Mouse (Mus musculus): Measurements from ENCODE around the gene Pitpnc1. TPM values are rescaled to one million over a fixed set of nuclear protein-coding genes. Genes with fewer than 3 reads are reported as not detected.

Pitpnc1 gene
- polyA plus RNA-seq, 1 experiment from 2014 or later, result 26.8 TPM

GRCm38 (mm10) chr11:107238506-107238905 is 232.0 kb downstream of the Pitpnc1 start:
- WGBS, result 94% methylated on average over 6 of the region's 6 CpGs
- no peak for DNase-seq (ENCODE audit: low spot score)
- ATAC-seq (ENCODE audit: low FRiP score), result no peak

GRCm38 (mm10) chr11:107237532-107237931 is 233.0 kb downstream of the Pitpnc1 start:
- WGBS, result 92% methylated on average over 4 of the region's 4 CpGs
- ATAC-seq (ENCODE audit: low FRiP score), result no peak
- H3K27ac ChIP-seq (ENCODE audit: low read depth, low read length), result no peak overlapping the region
- DNase-seq (ENCODE audit: low spot score), result no peak
- no peaks in the 10 kb centered on the region for H3K27me3 ChIP-seq (ENCODE audit: control insufficient read depth, insufficient read depth, low read length)
- H3K9me3 ChIP-seq (ENCODE audit: control insufficient read depth, low read length), result no peaks in the 10 kb centered on the region
- H3K36me3 ChIP-seq (ENCODE audit: control insufficient read depth, insufficient read depth, low read length), result no peaks in the 10 kb centered on the region
- no peak overlapping the region for H3K4me3 ChIP-seq (ENCODE audit: low read depth, low read length)
- H3K4me1 ChIP-seq (replicated peaks; ENCODE audit: control insufficient read depth, insufficient read depth, low read length), result no peaks in the 10 kb centered on the region
- H3K9ac ChIP-seq (ENCODE audit: low read depth, low read length), result no peak overlapping the region
- H3K4me2 ChIP-seq (replicated peaks; ENCODE audit: low read depth, low read length), result no peak overlapping the region

More at GRCm38 (mm10) chr11:107238506-107238905, 232.0 kb downstream of the Pitpnc1 start:
- H3K9me3 ChIP-seq (ENCODE audit: control insufficient read depth, low read length), result no peaks in the 10 kb centered on the region
- no peaks in the 10 kb centered on the region for H3K4me1 ChIP-seq (replicated peaks; ENCODE audit: control insufficient read depth, insufficient read depth, low read length)
- H3K27me3 ChIP-seq (ENCODE audit: control insufficient read depth, insufficient read depth, low read length), result no peaks in the 10 kb centered on the region
- no peak overlapping the region for H3K4me2 ChIP-seq (replicated peaks; ENCODE audit: low read depth, low read length)
- no peak overlapping the region for H3K27ac ChIP-seq (ENCODE audit: low read depth, low read length)
- no peak overlapping the region for H3K9ac ChIP-seq (ENCODE audit: low read depth, low read length)
- H3K4me3 ChIP-seq (ENCODE audit: low read depth, low read length), result no peak overlapping the region
- H3K36me3 ChIP-seq (ENCODE audit: control insufficient read depth, insufficient read depth, low read length), result no peaks in the 10 kb centered on the region

- H3K4me2 ChIP-seq (replicated peaks; ENCODE audit: low read depth, low read length), result no peak overlapping the region
- no peak for DNase-seq (ENCODE audit: low spot score)
- H3K9me3 ChIP-seq (ENCODE audit: control insufficient read depth, low read length), result no peaks in the 10 kb centered on the region
- no peak for ATAC-seq (ENCODE audit: low FRiP score)
- no peaks in the 10 kb centered on the region for H3K27me3 ChIP-seq (ENCODE audit: control insufficient read depth, insufficient read depth, low read length)
- H3K36me3 ChIP-seq (ENCODE audit: control insufficient read depth, insufficient read depth, low read length), result no peaks in the 10 kb centered on the region
- H3K4me3 ChIP-seq (ENCODE audit: low read depth, low read length), result no peak overlapping the region
- H3K9ac ChIP-seq (ENCODE audit: low read depth, low read length), result no peak overlapping the region
- no peaks in the 10 kb centered on the region for H3K4me1 ChIP-seq (replicated peaks; ENCODE audit: control insufficient read depth, insufficient read depth, low read length)
- WGBS, result 93% methylated on average over 5 of the region's 5 CpGs
- H3K27ac ChIP-seq (ENCODE audit: low read depth, low read length), result no peak overlapping the region
Measured at GRCm38 (mm10) chr11:107233252-107233890, 237.1 kb downstream of the Pitpnc1 start.

GRCm38 (mm10) chr11:107230128-107230527 is 240.4 kb downstream of the Pitpnc1 start:
- H3K9ac ChIP-seq (ENCODE audit: low read depth, low read length), result no peak overlapping the region
- no peak overlapping the region for H3K4me2 ChIP-seq (replicated peaks; ENCODE audit: low read depth, low read length)
- H3K36me3 ChIP-seq (ENCODE audit: control insufficient read depth, insufficient read depth, low read length), result no peaks in the 10 kb centered on the region
- no peaks in the 10 kb centered on the region for H3K9me3 ChIP-seq (ENCODE audit: control insufficient read depth, low read length)
- H3K4me3 ChIP-seq (ENCODE audit: low read depth, low read length), result no peak overlapping the region
- no peak overlapping the region for H3K27ac ChIP-seq (ENCODE audit: low read depth, low read length)
- no peaks in the 10 kb centered on the region for H3K4me1 ChIP-seq (replicated peaks; ENCODE audit: control insufficient read depth, insufficient read depth, low read length)
- ATAC-seq (ENCODE audit: low FRiP score) (no peak), DNase-seq (ENCODE audit: low spot score) (no peak)
- 86% methylated on average over 10 of the region's 10 CpGs for WGBS
- no peaks in the 10 kb centered on the region for H3K27me3 ChIP-seq (ENCODE audit: control insufficient read depth, insufficient read depth, low read length)

- Histone ChIP-seq H3K27me3 (ENCODE audit: control insufficient read depth, insufficient read depth, low read length) (no peaks in the 10 kb centered on the region), H3K36me3 (ENCODE audit: control insufficient read depth, insufficient read depth, low read length) (no peaks in the 10 kb centered on the region), H3K4me1 (replicated peaks; ENCODE audit: control insufficient read depth, insufficient read depth, low read length) (no peaks in the 10 kb centered on the region), H3K9me3 (ENCODE audit: control insufficient read depth, low read length) (no peaks in the 10 kb centered on the region), H3K27ac (ENCODE audit: low read depth, low read length) (no peak overlapping the region), H3K4me2 (replicated peaks; ENCODE audit: low read depth, low read length) (no peak overlapping the region), H3K4me3 (ENCODE audit: low read depth, low read length) (no peak overlapping the region), H3K9ac (ENCODE audit: low read depth, low read length) (no peak overlapping the region)
- WGBS, result 90% methylated on average over 1 of the region's 1 CpGs
- ATAC-seq (ENCODE audit: low FRiP score) (no peak), DNase-seq (ENCODE audit: low spot score) (no peak)
Measured at GRCm38 (mm10) chr11:107226431-107226830, 244.1 kb downstream of the Pitpnc1 start.

GRCm38 (mm10) chr11:107226013-107226412 is 244.5 kb downstream of the Pitpnc1 start:
- Histone ChIP-seq H3K27ac (ENCODE audit: low read depth, low read length) (no peak overlapping the region), H3K4me2 (replicated peaks; ENCODE audit: low read depth, low read length) (no peak overlapping the region), H3K4me3 (ENCODE audit: low read depth, low read length) (no peak overlapping the region), H3K9me3 (ENCODE audit: control insufficient read depth, low read length) (no peaks in the 10 kb centered on the region), H3K9ac (ENCODE audit: low read depth, low read length) (no peak overlapping the region), H3K36me3 (ENCODE audit: control insufficient read depth, insufficient read depth, low read length) (no peaks in the 10 kb centered on the region), H3K27me3 (ENCODE audit: control insufficient read depth, insufficient read depth, low read length) (no peaks in the 10 kb centered on the region), H3K4me1 (replicated peaks; ENCODE audit: control insufficient read depth, insufficient read depth, low read length) (no peaks in the 10 kb centered on the region)
- no peak for DNase-seq (ENCODE audit: low spot score)
- no peak for ATAC-seq (ENCODE audit: low FRiP score)
- WGBS, result 94% methylated on average over 10 of the region's 10 CpGs

- Histone ChIP-seq H3K27ac (ENCODE audit: low read depth, low read length) (no peak overlapping the region), H3K4me1 (replicated peaks; ENCODE audit: control insufficient read depth, insufficient read depth, low read length) (no peaks in the 10 kb centered on the region), H3K27me3 (ENCODE audit: control insufficient read depth, insufficient read depth, low read length) (no peaks in the 10 kb centered on the region), H3K9ac (ENCODE audit: low read depth, low read length) (no peak overlapping the region), H3K9me3 (ENCODE audit: control insufficient read depth, low read length) (no peaks in the 10 kb centered on the region), H3K4me2 (replicated peaks; ENCODE audit: low read depth, low read length) (no peak overlapping the region), H3K36me3 (ENCODE audit: control insufficient read depth, insufficient read depth, low read length) (no peaks in the 10 kb centered on the region), H3K4me3 (ENCODE audit: low read depth, low read length) (no peak overlapping the region)
- DNase-seq (ENCODE audit: low spot score) (no peak), ATAC-seq (ENCODE audit: low FRiP score) (no peak)
- WGBS, result 88% methylated on average over 5 of the region's 5 CpGs
Measured at GRCm38 (mm10) chr11:107225301-107225700, 245.2 kb downstream of the Pitpnc1 start.

GRCm38 (mm10) chr11:107223667-107224214 is 246.8 kb downstream of the Pitpnc1 start:
- Histone ChIP-seq H3K9me3 (ENCODE audit: control insufficient read depth, low read length) (no peaks in the 10 kb centered on the region), H3K4me3 (ENCODE audit: low read depth, low read length) (no peak overlapping the region), H3K27me3 (ENCODE audit: control insufficient read depth, insufficient read depth, low read length) (no peaks in the 10 kb centered on the region), H3K9ac (ENCODE audit: low read depth, low read length) (no peak overlapping the region), H3K4me1 (replicated peaks; ENCODE audit: control insufficient read depth, insufficient read depth, low read length) (no peaks in the 10 kb centered on the region), H3K36me3 (ENCODE audit: control insufficient read depth, insufficient read depth, low read length) (no peaks in the 10 kb centered on the region), H3K4me2 (replicated peaks; ENCODE audit: low read depth, low read length) (no peak overlapping the region), H3K27ac (ENCODE audit: low read depth, low read length) (no peak overlapping the region)
- no peak for DNase-seq (ENCODE audit: low spot score)
- 74% methylated on average over 8 of the region's 8 CpGs for WGBS
- no peak for ATAC-seq (ENCODE audit: low FRiP score)

- Histone ChIP-seq H3K27me3 (ENCODE audit: control insufficient read depth, insufficient read depth, low read length) (no peaks in the 10 kb centered on the region), H3K9me3 (ENCODE audit: control insufficient read depth, low read length) (no peaks in the 10 kb centered on the region), H3K9ac (ENCODE audit: low read depth, low read length) (no peak overlapping the region), H3K4me3 (ENCODE audit: low read depth, low read length) (no peak overlapping the region), H3K4me1 (replicated peaks; ENCODE audit: control insufficient read depth, insufficient read depth, low read length) (no peaks in the 10 kb centered on the region), H3K27ac (ENCODE audit: low read depth, low read length) (no peak overlapping the region), H3K4me2 (replicated peaks; ENCODE audit: low read depth, low read length) (no peak overlapping the region), H3K36me3 (ENCODE audit: control insufficient read depth, insufficient read depth, low read length) (no peaks in the 10 kb centered on the region)
- 81% methylated on average over 1 of the region's 1 CpGs for WGBS
- no peak for DNase-seq (ENCODE audit: low spot score)
- no peak for ATAC-seq (ENCODE audit: low FRiP score)
Measured at GRCm38 (mm10) chr11:107223169-107223561, 247.3 kb downstream of the Pitpnc1 start.

All from hindbrain, embryonic 11.5 days (tissue).